Mouse (Mus musculus) cerebellum, adult 8-10 months (tissue): ENCODE measurements at regions not wholly inside any gene's neighbourhood (a gene's known extent, or its start where the extent isn't known, plus 50 kb on each side); places are given as distances from the start of the nearest gene placed in this dataset.

Experiments used
- DNase-seq: peaks from one replicate; pipeline ENCODE4 v3.0.0; 2022

DNA sequence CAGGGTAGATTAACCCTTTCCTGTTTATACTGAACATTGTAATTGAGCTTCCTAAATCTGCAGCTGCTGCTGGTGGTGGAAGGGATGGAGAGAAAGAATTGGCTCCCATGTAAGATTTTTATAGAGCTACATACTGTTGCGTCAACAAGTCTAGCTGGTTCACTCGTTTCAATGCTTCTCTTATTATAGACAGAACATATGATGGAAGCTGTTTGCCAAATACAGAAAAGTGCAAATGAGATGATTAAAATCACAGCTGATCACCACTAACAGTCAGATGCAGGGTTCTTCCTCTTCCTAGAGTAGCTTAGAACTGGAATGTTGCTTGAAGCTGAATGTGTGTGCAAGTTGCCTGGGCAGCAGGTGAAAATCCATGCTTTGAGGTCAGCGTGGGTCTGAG, 152.8 kb downstream of the Ackr3 start:
- no peak for DNase-seq

DNA sequence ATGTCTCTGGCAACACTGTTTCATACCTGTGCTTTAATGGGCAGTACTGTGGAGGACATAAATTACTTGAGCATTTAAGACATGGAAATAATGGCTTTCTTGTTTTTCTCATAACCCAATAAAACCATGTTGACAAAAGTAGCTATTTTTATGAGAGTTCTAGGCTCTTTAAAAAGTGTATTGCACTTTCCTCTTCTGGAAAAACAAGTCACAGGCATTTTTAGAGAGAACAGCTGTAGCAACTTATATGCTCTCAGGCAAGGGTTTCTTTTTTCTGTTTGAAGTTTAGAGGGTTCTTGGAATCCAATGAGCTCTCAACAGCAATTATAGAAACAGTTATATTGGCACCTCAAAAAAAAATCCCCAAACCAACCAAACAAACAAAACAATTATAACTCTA, 153.6 kb downstream of the Ackr3 start:
- DNase-seq: no peak

DNA sequence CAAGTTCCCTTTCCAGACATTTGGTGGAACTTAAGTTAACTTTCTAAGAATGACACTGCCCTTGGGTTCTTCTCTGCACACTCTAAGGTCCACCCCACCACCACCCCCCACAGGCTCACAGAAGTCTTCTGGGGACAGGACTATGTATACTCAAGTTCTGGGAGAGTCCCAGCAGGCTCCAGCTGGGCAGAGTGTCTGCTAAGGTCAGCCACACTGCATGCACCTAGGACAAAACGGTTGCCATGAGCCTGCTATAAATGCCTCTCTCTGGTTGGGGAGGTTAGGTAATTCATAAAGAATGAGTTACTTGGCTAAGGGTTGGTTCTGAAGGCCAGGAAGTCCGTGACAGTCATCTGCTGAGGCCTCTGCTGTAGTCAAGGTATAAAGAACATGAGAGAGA, 155.2 kb downstream of the Ackr3 start:
- DNase-seq: no peak

DNA sequence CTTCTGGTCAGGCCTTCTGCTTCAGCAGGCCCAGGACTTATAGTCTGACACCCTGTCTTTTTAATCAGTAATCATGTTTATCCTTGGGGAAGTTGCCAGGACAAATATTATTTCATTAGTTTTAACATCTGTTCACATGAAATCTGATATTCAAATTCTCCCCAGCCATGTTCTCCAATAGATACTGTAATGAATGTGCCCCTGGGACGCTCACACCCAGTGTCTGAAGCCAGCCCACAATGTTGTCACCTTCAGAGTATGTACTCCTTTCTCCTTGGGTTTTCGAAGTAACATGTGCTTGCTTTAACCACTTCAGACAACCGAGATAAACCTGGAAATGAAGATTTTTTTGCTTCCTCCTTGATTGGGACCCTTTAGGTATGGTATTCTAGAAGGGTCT, 156.3 kb downstream of the Ackr3 start:
- DNase-seq: no peak

DNA sequence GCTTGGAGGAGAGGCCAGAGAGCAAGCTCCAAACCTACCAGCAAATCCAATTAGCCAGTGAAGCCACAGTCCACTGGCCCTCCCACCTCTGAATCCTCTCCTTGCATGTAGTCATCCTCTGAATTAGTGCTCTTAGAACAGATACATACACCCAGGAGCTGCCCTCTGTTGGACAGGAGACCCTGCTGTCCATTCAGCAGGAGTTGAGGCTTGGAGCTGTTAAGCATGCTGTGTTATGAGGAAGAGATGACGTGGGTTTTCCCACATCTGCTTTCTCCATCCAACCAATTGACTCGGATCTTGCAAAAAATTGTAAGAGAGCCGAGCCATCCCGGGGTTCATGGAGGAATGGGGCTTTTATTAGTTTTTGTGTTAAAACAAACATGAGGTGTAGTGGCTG, 160.7 kb downstream of the Ackr3 start:
- no peak for DNase-seq

DNA sequence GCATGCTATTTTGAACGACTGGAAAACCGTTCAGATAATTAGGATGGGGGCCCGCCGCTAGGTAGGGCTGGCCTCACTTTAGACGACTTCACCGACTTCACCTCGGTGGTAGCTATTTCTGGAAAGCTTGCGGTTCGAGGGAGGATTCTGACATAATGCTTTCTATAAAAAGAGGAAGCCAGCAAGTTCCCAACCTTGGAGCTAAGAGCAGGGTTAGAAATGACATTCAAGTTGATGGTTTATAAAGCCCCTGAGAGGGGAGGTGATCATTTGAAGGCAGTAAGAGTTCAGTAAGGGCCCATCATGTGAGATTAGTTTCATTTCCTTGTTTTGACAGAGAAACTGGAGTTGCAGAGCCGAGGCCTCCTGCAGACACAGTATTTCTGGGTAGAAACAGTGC, 164.8 kb downstream of the Ackr3 start:
- no peak for DNase-seq

DNA sequence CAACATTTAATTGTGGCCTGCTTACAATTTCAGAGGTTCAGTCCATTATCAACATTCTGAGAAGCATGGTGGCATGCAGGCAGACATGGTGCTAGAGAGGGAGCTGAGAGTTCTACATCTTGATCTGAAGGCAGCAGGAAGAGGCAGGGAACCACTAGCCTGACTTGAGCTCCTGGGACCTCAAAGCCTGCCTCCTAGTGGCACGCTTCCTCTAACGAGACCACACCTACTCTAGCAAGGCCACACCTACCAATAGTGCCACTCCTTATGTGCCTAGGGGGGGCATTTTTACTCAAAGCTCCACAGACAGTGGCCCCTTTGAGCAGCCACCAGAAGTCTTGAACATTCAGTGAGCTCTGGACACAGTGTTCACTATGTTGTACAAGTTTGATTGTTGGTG, 165.5 kb downstream of the Ackr3 start:
- DNase-seq: no peak

DNA sequence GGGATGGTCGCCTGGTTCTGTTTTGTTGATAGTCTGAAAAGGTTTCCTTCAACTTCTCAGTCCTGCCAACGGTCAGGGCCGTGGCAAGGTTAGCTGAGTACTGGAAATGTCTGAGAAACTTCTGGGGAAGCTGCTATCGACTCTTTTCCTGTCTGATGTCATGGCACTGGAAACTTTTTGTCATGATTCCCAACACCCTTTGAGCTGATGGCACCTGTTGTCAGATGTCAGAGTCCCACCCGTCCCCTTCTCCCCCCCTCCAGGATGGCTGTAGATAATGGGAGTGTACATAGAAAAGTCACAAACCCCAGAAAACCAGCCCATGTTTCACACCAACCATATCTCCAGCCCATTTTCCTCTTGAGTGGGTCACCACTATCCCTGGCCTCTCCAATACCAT, 167.0 kb downstream of the Ackr3 start:
- no peak for DNase-seq

DNA sequence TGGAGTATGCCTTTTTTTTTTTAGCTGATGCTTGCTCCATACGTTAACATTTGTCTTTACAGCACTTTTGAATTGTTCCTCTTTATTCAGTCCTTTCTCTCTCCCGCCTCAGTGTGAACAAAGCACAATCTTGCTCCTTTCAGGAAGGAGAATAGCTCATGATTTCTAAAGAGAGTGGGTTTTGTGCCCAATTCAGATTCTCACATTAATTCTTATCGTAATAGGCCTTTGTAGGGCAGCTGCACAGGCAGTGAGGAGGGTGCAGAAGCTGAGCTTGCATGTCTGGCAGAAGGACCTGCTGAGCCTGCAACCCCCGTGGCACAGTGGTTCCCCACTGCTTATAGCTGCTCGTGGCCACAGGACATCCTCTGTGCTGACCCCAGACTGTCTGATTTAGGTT, 169.2 kb downstream of the Ackr3 start:
- DNase-seq: no peak

DNA sequence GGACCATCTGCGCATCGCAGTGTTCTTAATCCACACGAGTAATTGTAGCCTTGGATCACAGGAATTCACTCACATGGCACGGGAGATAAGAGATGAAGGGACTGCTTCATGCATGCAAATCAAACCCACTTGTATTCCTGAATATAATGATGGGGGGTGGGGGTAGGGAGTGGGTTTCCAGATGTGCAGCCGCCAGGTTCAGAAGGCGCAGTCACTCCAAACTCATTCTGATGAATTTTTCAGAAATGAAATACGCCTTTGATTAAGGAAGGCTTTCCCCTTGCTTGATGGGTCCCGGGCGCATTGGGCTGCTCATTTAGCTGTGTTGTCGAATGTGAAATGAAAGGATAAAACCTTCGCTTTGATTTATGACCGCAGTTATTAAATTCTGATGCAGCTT, 170.7 kb downstream of the Ackr3 start:
- no peak for DNase-seq

DNA sequence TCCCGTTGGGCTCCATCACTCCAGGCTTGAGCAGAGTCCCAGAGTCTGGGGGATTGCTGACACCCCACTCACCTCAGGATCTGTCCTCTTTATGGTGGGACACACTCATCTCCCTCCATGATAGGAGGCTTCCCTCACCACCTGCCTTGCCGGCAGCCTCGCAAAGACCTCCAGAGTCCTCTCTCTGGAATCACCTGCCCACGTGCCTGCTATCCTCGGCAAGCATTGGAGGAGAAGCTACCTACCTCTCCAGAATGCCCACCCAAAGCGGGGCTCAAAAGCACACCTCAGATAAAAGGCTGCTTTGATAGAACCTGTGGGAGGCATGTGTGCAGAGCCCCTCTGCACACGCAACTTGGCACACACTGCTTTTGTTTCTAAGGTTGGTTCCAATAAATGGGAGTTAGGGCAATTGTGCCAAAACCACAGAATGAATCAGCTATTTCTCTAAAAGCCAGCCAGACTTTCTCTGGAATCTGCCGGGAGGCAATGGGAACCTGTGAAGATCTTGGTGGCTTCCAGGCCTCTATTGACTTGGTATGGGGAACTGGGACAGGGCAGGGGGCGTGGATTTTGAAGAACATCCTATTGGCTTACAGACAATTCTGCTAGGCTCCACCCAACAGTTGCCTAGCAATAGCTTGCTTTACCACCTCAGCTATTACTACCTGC, 176.4 kb downstream of the Ackr3 start:
- no peak for DNase-seq

DNA sequence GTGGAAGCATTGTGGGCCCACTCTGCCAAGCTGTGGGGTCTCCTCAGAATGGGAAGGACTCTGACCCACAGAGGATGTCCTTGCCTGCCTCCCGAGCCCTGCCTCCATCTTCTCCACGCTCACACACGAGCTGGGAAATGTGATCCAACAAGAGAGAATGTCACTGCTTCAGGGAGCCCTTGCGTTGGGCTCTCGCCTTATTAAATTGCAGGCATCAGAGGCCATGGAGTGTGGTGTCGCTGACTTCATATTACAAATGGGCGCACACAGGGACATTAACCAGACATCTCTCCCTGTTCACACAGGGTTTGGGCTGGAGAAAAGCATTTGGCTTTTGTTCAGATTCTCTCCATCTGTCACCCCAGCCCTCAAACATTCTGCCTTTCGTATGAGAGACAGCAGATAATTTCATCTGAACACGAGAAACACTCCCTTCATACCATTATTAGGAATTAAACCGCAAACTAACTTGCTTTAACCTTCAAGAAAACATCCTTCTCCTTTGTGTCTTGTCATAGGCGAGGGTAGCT, 179.2 kb downstream of the Ackr3 start:
- peak; percentile 3 for DNase-seq

DNA sequence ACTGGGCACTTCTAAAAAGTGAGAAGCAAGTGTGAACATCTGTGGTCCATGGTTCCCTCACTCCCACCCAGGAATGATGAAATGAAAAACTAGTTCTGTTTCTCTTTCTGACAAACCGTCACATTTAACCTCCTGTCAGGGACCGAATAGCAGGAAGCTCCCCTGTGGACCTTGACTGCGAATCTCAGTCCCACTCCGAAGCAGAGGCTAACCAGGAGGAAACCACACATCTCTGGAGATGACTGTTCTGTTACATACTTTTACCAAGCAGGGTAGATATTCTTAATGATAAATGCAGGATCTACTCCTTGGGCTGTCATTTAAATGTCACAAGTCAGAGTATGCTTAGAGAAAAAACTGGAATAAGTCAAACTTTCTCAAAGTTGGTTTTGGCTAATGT, 181.2 kb downstream of the Ackr3 start:
- DNase-seq: no peak

DNA sequence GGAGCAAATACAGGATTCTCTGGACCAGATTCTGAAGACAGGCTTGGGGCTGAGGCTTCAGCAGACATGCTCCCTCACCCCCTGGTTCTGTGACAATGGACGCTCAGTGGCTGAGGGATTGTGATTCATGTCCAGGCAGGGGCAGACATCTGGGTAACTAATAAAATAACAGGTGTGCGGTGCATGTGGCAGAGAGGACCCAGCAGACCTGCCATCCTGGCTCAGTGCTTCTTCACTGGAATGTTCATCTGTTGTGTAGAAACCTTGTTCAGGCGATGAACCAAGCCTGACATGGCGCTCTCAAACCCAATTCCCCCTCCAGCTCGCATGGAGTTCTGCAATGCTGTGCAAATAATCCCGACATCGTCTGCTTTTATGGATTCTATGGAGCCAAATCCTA, 183.0 kb downstream of the Ackr3 start:
- no peak for DNase-seq

DNA sequence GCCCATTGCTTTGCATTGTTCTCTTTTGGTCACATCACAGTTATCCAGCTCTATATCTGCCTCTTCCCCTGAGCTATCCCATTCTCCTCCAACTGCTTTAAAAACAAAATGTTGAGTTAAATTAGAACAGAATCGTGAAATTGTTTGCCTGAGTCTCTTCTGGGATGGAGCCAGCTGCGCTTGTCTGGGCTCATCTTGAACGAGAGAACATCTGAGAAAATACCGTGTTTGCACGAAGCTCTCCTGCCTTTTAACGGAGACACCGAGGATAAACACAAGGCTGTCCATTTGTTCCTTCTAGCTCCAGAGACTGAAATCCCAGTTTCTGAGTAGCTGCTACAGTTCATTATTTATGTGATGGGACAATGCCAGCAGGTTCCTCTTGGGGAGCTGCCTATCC, 186.6 kb downstream of the Ackr3 start:
- DNase-seq: no peak

DNA sequence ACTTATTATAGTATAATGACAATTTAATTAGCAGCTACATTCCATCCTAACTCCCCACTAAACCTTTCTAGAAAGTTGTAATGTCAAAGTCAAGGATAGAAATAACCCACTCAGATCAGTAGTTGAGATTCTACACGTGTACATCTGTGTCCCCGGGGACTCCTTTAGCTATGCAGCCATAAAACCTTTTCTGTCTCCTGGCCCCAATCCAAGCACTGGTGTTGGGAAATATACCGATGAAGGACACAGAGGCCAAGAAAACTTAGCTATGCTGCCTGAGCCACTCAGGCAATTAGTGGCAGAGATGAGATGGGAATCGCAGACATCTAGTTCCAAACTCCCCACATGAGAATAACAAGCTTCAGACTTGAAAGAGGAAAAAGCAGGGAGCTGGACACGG, 190.1 kb downstream of the Ackr3 start:
- no peak for DNase-seq

DNA sequence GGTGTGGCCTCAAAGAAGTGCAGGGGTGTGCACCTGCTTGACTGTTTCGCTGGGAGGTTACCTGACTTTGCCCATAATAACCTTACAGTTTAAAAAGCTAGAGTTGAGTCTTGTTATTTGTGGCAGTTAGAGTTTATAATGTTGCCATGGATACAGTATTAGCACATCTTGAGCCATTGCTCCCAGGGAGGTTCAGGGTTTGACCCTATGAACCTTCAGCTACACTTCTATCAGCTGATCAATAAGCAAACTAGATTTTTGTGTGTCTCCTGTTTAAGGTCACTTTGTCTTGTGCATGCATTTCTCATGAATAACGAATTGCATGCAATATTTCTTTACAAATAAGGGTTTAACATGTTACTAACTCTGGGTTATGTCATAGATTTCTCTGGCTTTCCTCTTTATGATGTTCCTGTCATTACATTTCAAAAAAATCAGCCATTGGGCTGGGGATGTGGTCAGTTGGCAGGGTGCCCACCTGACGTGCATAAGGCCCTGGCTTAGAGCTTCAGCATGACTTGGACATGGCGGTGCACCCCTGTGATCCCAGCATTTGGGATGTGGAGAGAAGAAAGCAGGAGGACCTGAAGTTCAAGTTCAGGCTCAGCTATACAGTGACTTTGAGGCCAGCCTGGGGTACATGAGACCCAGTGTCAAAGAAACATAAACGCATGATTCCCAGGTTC, 191.7 kb downstream of the Ackr3 start:
- DNase-seq: no peak

DNA sequence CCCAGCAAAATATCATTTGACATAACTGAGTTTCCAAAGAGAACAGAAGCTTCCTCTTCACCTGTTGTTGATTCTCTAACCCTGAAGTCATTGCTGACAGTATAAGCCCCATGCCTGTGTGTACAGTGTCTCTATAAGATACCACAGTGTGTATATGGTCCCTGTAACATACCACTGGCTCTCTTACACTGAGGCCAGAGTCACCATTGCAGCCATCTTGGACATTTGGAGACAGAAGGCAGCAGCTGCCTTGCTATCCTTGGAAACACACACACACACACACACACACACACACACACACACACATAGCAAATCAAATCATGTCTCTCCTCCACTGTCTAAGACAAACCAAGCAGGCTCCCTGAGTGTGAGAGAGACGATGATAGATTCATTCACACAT, 192.9 kb downstream of the Ackr3 start:
- DNase-seq: no peak

DNA sequence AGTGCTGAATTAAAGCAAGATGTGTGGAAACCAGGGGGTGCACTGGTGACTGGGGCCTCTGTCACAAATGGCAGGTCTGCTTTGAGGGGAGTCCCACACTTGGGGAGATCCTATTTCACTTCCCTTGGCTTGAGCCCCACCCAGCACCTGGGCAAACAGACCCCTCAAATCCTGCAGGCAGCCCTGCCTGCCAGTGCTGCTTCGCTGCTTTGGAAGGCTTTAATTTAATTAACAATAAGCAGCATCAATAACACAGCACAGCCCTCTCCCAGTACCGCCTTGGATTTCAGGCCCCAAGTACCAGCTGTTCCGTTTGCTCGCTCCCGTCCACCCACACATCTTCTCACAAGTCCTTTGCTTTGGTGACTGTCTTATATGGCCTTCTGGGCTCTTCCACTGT, 193.6 kb downstream of the Ackr3 start:
- DNase-seq: no peak

DNA sequence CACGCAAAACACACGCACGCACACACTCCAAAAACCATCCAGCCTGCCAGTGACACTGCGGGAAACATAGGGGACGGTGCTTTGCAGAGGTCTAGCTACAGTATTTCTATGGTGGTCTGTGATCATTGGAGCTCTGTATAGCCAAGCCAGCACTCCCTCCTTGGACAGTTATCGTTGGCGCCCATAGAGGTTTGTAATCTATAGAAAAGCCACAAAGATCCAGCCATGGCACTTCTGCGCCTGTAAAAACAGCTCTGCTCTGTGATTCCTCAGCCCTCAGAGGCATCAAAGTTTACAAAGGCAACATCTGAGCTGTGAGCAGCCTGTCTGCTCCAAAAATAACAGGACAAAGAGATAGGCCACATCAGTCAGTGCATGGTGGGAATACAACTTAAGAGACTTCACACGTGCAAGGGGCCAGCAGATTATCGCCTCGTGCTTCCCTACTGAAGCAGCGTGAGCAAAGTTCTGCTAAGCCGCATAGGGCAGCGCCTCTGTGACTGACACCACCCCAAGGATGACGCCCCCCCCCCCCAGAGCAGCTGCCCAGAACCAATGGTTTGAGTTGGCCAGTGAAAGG, 194.7 kb downstream of the Ackr3 start:
- DNase-seq: no peak

DNA sequence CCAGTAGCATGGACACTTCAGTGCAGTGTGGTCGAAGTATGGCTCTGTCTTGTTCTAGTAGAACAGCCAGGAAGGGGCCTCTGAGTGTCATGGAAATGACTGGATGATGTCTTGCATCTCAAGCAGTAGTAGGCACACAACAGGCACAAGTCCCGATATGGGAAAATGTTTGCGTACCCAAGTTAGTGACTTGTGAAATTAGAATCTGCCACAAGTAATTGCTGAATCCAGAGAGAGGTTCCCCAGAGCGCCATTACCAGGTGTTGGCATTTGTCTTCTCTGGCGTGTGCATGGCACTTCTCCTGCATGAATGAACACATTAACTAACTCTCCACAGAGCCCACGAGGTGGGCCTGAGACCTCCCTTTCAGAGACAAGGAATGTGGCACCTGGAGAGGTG, 199.3 kb downstream of the Ackr3 start:
- no peak for DNase-seq

DNA sequence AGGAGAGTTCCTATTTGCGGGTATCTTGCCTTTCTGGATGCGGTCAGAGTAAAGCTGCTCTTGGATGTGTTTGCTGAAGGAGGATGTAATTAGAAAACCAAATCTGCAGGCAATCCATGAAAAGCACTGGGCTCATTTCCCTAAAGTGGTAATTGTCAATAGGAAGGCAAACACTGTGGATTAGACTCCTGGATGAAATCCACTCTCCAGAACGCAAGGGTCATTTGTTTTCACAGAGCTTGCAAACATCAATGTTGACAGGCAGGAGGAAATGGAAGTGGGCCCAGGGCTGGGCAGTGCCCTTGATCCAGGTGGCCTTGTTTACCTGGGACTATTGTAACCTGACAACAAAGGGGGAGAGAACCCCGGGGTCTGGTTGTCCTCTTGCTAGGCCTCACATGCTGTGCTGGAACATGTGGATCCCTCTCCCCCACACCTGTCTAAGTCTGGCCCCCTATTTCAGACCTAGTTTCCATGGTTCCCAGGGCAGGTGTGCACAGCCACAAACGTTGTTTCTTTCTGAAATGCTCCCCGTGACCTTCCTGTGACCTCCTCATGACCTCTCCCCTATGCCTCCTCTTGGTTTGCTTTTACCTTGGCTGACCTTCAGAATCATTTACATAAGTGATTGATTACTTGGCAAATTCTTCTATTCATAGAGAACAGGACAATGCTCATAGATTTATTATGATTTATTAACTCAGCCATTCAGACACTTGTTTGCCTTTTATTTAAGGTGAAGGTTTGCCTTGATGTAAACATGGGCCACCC, 197.9 kb upstream of the Cops8 start:
- no peak for DNase-seq

DNA sequence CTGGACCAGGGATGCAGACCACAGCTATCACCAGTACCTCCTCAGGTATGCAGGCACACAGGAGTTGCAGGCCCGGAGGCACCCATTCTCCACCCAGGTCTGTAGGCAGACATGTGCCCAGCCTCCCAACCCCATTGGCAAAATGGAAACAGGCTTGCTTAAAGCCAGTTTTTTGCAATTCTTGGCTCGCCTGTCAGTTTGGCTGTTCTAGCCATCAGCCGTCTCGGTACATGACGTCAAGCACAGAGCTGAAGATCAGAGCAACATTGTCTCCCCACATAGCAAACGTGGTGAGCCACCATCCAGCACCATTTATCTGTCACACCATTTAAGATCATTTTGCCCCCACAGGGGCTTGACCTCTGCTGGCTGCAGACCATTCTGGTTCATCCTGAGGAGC, 196.1 kb upstream of the Cops8 start:
- no peak for DNase-seq
